Mouse (Mus musculus): Measurements from ENCODE around the gene Ugt1a6b.
A peak's percentile ranks its signal among the peaks of the same experiment; 100 is the strongest.

Ugt1a6b gene

DNA sequence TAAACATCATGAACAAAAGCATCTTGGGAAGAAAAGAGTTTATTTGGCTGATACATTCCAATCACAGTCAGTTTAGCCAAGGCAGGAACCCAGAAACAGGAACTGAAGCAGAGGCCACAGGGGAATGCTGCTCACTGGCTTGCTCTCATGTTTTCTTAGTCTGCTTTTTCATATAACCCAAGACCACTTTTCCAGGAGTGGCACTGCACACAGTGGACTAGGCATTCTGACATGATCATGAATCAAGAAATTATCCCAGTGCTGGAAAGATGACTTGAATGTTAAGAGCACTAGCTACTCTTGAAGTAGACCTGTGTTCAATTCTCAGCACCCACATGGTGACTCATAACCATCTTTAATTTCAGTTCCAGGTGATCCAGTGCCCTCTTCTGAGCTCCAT is 122.7 kb downstream of the Ugt1a6b start:
- DNase-seq = no peak

DNA sequence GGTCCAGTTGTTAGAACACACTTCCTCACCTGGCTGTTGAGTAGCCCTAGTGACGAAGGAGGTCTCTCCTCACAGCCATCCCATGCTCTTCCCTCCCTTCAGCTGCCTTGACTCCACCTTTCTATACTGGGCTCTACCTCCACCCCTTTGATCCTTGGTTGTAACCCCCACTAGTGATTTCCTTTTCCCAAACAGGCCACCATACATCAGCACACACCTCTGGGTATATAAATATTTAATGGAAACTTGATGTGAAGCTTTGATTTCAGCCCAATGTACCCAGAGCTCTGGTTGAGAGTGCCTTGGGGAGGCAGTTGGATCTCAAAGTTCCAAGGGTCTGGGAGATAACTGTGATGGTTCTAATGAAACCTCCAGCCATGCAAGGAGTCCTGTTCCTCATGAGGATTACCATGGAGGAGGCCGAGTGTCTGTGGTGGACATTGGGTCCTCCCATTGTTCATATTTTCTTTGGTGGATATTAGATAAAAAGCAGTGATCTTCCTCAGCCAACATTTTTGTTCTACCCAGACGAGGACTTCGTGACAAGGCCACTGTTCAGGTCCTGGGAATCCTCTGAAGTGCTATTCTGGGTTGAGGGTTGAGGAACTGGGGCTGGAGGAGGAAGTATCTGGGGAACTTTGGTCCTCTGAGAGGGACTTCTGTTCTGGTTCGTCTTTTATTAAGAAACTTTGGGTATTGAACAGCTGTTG is 123.8 kb downstream of the Ugt1a6b start, which contains the start of gene Mroh2a:
Mroh2a (plus strand) TSS at position 317 of the 710 bp plus-strand sequence.
- DNase-seq = peak in 1 of 2 experiments; percentile 40

DNA sequence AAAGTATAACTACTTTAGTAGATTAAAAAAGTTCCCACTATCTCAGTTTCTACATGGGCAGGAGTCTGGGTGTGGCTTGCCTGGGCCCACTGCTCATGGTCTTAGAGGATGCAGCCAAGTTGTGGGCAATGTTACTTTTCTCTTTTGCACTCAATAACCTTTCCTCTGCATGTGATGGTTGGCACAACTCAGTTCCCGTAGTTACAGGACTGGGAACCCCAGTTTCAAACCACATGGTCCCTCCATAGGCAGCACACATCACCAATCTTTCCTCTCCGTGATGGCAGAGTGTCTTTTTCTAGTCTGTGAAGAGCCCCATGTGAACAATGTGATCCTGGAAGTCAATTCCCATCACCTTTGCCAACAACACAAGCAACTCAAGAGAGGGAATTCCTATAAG is 124.4 kb downstream of the Ugt1a6b start:
- DNase-seq = peak in 1 of 2 experiments; percentile 39

DNA sequence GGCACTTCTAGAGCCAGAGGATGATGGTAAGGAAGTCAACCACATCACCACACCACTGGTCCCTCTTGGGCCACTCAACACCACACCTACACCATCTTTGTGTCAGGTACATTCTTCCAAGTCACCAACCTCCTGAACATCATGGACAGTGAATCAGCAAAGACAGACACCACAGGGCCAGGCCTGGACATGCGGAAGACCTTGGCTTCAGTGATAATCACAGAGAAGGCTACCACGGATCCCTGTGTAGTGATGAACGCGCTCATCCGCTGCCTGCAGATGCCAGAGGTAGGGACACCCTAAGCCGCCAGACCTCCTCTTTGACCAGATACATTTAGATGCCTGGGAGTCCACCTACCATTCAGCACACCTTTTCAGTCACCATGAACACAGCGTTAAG is 125.1 kb downstream of the Ugt1a6b start:
- peak; percentile 1 to 22 for DNase-seq

DNA sequence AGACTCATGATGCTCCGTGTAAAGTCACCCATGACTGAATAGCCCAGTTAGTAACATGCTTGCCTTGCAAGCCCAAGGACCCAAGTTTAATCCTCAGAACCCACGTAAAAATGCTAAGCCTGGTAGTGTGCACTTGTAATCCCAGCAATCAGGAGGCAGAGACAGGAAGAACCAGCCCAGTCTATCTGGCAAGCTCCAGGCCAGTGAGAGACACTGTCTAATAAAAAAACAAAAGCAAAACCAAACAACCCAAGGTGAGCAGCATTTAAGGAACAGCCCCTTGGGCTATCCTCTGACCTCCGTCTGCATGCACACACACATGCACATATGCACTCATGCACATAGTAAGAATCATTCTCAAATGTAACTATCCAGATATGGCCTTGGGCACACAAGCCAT is 126.5 kb downstream of the Ugt1a6b start:
- DNase-seq = no peak

DNA sequence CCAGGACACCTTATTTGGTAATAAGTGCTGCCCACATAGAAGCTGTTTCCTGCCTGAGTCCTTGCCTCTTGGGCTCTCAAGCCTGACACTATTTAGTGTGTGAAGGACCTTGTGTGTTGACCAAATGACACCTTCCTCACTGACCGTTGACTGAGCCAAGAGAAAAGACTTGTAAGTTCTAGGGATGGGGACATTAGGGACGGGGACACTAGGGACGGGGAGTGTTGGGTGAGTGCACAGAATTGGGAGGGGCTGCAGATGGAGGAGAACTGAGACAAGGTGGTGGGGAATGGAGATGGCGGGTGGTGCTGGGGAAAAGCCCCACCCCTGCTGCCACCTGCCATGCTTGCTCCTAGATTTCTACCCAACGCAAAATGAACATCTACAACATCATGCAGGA is 126.9 kb downstream of the Ugt1a6b start:
- DNase-seq = peak in 1 of 2 experiments; percentile 11

DNA sequence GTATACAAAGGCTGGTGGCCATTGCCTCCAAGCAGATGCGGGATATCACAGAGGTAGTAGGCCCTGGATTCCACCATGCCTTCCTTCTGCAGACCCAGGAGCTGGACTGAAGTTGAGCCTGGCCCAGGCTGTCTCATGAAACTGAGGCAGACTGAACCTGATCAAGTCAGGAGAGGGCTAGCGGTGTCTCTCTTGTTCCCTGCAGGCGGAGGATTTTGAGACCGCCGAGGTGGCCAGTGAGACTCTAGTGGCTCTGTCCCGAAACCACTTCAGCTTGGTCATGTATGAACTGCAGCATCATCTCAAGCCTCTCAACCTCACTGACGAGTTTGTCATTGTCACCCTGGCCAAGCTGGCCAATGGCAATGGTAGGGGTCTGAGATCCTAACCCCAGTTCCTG is 127.4 kb downstream of the Ugt1a6b start:
- DNase-seq = peak in 1 of 2 experiments; percentile 8

DNA sequence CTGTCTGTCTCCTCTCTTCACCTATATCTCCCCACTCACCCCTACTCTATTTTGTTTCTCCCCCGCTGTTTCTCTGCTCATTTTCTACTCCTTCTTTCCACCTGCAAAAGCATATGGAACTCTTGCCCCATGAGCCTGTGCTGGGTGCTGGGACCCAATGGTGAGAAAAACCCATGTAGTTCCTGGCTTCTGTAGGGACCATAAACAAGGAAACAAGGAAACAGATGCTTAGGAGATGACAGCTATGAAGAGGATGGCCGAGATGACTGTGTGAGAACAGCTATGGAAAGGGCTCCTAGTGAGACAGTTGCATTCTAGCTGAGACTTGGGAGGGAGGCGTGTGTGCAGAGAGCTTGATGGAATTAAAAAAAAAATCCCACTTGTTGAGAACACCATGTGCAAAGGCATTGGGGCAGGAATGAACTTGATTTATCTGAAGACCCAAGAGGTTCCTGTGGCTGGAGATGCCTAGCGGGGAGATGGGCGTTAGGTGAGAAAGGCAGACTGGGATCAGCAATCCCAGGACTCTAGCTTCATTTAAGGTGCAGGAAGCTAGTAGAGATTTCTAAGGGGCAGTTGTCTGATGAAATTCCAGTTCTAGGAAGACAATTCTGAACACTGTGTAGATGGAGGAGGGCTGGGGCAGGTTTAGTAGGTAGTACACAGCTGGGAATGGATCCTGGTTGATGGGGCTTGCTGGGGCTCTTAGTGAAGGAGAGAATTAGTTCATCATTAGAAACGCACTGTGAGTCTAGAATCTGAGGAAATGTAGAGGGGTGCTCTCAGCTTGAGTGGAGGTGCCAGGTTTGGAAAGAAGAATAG is 128.1 kb downstream of the Ugt1a6b start:
- peak in 1 of 2 experiments; percentile 9 for DNase-seq

DNA sequence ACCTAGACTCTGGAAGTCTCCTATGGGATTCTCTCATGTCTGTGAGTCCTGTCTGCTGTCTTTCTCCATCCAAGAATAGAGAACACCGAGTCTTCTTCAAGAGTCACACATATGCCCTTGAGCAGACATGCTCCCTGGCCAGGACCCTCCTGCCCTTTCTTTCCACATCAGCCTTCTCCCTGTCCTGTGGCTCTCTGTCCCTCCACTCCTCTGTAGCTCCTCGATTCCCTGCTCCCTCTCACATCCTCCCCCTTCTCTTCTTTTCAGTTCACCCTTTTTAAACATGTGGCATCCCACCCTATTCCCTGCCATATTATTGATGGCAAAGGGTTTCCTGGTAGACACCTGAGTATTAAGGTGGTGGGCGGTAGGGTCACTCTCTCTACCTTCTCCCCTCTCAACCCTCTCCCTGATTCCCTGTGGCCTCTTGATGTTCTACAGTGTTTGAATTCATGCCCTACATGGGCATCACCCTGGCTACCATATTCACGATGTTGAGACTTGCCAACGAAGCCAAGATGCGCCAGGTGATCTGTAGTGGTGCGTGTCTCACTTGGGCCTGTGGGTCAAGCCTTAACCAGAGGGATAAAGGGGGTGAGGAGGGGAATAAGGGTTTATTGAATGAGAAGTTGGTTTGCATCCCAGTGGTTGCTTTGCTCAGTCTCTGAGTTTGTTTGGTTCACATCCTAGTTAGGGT is 128.9 kb downstream of the Ugt1a6b start:
- DNase-seq = peak in 1 of 2 experiments; percentile 12

DNA sequence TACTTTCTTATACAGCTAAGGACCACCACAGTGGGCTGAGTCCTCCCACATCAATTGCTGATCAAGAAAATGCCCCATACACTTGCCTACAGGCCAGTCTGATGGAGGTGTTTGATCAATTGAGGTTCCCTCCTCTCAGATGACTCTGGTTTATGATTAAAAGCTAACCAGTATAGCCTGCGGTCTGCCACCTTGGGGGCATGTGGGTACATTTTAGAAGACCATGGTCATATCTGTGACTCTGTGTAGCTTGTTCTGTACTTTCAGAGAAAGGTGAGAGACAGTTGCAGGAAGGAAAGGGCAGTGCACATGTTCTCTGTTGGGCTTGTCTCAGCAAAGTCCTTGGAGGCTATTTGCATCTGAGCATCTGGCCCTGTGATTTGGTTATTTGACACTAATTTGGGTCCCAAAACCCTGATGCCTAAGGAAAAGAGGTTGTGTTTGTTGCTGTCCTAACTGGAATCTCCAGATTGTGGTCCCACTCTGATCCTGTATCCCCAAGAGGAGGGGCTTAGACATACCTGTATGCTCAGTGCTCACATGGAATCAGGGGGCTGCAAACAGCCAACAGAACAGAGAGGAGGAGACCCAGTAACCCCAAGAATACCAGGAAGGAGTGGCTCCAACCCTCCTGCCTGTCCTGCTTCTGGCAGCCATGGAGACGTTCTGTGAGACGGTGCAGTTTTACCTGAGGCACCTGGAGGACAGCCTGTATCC is 129.8 kb downstream of the Ugt1a6b start:
- DNase-seq = no peak

DNA sequence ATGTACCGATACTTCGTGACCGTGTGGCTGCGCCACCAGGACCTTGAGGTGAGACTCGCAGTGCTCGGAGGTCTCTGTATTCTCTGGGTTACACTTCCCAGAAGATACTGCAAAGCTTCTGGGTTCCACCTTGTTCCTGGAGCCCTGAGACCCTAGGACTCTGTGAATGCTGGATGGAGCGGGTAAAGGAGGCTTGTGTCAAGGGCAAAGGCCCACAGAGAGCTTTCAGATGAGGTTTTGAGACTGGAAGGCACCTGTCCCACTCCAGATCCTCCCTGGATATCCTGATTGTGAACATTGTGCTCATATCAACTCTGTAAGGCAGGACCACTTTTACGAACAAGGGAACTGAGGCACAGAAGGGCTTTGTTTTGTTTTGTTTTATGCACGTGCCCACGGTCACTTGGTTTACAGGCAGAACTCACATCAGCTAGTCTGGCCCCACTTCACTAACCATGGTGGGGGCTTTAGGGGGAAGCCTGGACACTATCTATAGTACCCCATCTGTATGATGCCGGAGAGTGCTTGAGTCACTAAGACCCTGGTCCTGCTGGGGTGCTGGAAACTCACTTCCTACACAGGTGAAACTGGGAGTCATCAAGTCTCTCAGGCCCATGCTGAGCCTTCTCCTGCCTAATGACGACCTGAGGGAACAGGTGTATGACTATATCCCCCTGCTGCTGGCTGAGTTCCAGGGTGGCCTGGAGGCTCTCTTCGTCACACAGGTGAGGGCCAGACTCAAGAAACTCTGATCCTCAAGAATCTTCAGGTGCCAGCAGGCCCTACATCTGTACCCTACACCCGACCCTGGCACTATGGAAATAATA is 130.6 kb downstream of the Ugt1a6b start:
- no peak for DNase-seq

DNA sequence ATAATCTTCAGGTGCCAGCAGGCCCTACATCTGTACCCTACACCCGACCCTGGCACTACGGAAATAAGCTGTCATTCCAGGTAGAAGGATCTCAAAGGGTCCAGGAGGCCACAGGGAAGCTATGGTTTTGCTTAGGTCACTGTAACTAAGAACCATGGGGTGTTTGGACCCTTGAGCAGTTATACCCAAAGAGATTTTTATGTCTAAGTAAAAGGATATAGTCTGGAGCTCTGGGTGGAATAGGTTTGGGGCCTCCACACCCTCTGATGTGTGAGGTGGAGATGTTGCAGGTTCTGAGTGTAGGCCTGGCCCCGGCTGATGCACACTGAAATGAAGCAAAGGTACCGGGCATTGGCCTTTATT is 131.2 kb downstream of the Ugt1a6b start:
- DNase-seq = no peak

DNA sequence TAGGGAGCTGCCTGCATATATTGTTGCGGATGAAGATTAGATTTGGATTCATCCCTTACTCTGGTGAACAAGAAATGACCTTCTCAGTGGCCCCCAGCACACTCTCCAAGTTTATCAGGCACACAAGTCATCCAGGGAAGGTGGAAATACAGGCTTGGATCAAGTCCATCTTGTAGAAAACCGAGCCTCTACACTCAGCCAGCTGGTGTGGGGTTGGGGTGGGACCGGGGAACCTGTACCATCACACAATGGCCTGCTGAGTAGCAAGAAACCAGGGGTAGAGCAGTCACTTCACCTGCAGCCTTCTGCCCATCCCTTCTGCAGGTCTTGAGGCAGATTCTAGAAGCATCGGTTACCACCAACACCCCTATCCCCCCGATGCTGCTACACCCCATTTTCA is 131.6 kb downstream of the Ugt1a6b start:
- DNase-seq = no peak

DNA sequence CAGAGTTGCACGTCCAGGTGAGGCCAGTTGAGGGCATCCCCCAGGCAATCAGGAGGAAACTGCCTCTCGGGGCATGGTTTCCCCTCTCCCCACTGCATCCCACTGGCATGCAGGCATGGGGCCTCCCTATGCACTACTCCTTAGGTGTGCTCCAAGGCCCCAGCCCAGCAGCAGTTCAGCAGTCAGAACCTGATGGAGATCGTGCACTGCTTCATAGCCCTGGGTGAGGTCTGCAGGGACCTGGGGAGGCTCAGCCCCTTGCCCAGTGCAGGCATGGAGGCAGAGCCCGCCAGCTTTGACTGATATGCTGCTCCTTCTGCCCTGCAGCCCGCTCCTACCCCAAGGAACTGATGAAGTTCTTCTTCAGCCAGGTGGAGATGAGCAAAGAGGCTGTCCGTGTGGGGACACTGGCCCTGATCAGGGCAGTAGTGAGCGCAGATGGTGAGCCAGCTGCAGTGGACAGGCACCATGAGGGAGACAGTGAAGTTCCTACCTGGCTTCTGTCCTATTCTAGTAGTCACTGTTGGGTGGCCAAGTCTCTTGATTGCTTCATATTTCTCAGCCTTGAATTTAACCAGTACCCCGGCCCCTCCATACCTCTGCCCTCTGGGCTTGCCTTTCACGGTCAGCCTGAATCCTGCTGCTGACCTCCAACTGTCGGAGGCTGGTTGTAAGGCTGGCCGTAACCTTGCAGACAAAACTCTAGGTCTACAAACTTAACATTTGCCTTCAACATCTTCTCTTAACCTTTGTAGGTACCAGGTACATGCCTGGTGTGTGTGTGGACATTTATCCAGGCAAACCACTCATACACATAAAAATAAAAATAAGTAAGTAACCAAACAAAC is 132.2 kb downstream of the Ugt1a6b start:
- no peak for DNase-seq

DNA sequence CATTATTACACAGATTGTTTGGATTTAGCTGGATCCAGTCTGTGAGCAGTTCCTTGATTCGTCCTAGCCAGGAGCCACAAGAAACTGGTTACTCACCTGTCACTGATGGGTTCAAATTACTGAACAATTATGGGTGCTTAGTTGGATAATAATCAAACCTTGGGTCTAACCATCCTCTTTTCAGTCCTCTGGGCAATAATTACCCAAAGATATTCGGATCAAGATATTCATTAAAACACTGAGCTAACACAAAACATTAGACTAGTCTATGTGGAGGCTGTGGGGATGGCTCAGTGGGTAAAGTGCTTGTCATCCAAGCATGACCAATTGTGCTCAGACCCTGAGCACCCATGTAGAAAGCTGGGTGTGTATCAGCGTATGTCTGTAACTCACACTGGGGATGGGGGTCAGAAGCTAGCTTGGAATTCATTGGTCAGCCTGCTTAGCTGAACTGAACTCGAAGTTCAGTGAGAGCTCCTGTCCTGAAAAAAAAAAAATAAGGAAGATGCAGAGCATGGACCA is 132.9 kb downstream of the Ugt1a6b start:
- no peak for DNase-seq

DNA sequence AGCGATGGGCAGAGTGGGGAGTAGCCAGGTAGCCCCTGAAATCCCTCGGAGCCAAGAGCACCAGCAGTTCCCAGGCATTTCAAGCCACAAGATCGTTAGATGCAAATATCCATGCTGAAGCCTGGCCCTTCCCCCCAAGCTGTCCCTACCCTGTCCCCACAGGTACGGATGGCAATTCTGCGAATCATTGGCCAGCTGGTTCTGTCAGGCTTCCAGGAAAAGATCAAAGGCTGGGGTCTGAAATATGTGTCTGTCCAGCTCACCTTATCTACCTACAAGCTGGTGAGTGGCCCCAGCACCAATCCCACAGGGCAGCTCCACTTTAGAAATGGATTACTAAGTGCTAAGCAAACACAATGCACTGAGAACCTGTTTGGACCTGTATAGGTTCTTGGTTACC is 134.3 kb downstream of the Ugt1a6b start:
- DNase-seq = peak in 1 of 2 experiments; percentile 48

DNA sequence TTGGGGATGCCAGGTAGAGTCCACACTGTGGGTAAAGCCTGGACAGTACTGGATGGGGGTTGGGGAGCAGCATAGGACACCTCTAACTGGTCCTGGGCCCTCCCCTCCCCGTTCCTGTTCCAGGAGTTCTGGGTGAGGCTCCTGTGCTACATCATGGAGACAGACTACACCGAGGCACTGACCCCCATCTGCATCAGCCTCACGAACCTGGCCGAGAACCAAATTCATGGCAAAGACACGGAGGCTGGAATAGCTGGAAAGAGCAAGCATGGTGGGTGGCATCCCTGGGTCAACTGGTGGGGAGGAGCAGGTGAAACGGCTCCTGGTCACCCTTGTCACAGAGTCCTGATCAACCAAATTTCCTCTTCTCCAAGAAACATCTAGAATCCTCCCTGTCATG is 135.7 kb downstream of the Ugt1a6b start:
- DNase-seq = no peak

DNA sequence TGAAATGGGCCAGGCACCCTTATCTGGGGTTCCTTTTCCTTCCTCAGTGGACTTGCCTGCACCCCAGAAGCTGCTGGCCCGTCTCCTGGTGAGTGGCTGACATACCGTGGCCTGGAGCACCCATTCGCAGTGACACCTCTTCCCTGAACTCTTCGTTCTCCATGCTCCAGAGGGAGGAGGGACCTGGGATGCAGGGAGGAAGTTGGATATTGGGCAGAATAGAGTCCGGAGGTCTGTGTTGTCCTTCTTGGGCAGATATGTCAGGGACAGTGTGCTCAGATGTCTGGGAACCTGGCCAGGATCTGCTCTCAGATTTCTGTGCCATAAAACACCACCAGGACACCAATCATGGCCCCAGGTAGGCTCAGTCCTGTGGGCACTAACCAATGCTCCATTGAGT is 137.0 kb downstream of the Ugt1a6b start:
- no peak for DNase-seq

DNA sequence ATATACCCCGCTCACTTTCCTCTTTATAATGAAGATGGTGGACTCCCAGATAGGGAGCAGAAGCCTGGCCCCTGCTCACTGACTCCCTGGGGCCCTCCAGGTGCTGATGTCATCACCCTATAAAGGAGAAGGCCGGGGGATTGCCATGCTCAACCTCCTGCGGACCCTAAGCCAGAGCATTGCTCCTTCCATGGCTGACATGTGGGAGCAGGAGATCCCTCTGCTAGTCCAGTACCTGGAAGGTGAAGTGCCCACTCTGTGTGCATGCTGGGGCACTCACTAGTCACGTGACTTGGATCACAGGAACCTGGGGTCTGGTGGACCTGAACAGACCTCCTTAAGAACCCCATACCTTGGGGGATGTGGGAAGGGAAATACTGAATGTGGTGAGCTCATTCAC is 137.5 kb downstream of the Ugt1a6b start:
- DNase-seq = no peak

DNA sequence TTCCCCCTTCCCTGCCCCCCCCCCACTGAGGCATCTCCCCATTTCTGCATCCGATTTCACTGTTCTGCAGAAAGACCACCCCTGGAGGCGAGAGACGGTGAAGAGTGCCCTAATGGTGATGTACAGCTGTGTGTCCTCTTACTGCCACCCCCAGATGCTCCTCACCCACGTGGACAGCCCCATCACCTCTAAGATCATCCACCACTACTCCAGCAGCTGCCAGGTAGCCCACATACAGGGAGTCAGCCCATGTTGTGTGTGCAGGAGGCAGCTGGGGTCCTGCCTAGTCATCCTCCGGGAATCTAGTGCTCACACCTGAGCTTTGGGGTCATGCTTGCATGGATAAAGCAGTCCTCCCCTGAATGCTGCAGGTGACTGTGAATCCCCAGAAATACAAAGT is 140.8 kb downstream of the Ugt1a6b start:
- no peak for DNase-seq

DNA sequence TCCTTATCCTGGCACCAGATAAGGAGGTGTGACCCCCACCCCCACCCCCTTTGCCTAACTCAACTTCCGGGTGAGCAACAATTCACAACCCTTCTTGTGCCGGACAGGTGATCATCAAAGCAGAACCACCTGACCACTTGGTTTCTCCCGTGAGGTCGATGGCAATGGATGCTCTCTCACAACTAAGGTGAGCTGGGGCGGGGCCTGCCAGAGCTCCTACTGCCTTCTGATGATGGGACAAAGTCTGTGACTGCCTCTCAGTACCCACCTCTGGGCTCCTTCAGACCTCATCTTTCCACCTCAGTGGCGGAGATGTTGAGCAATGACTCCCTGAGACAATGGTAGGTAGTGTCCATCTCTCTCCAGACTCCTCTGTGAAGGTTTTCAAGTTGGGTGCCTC is 142.8 kb downstream of the Ugt1a6b start:
- DNase-seq = no peak

All from lung, adult 18-20 months (tissue).